Mouse (Mus musculus): Measurements from ENCODE around the gene Otub2. TPM values are rescaled to one million over a fixed set of nuclear protein-coding genes. Genes with fewer than 3 reads are reported as not detected.

Gene Otub2
- polyA plus RNA-seq, 2 experiments = 9.5 to 13.2 TPM

DNA sequence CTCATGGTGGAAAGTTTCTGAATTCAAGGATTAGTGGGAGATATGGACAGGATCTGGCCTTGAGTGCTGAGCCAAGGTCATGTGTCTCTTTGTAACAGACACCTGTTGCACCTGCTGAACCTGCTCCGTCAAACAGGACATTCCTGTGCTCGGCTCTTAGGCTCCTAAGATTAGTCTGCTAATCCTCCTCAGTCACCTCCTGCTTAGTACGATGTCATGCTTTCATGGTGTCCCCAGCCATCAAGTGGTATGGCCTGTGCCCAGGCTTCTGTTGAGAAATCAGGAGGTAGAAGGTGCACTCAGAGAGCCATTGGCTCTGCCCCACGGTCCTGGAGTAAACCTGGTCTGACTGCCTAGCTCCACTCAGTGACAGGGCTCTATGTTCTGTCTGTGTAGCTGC, 17.6 kb upstream of the Otub2 start:
- no peaks in the 10 kb centered on the region for H3K27me3 ChIP-seq (ENCODE audit: control insufficient read depth, insufficient read depth, low read length)
- no peak overlapping the region for H3K4me2 ChIP-seq (replicated peaks; ENCODE audit: low read depth, low read length, severe bottlenecking)
- no peak overlapping the region for H3K27ac ChIP-seq (replicated peaks; ENCODE audit: low read depth, low read length)
- DNase-seq (ENCODE audit: low spot score) = no peak
- H3K9me3 ChIP-seq (ENCODE audit: control insufficient read depth, low read length) = no peaks in the 10 kb centered on the region
- 72% methylated on average over 4 of the region's 4 CpGs for WGBS
- TF ChIP-seq POLR2A (IDR thresholded peaks at IDR 0.05; ENCODE audit: borderline replicate concordance, extremely low read depth, insufficient read depth, insufficient read length) = no peak
- H3K36me3 ChIP-seq (ENCODE audit: control insufficient read depth, insufficient read depth, low read length) = no peaks in the 10 kb centered on the region
- no peak for ATAC-seq (ENCODE audit: low FRiP score, low read depth)
- H3K4me3 ChIP-seq (replicated peaks; ENCODE audit: low read length) = no peak overlapping the region
- no peak overlapping the region for H3K9ac ChIP-seq (ENCODE audit: low read depth, low read length, severe bottlenecking)
- no peaks in the 10 kb centered on the region for H3K4me1 ChIP-seq (ENCODE audit: control insufficient read depth, insufficient read depth, low read length)

GRCm38 (mm10) chr12:103371711-103372110, 16.8 kb upstream of the Otub2 start:
- Histone ChIP-seq H3K9me3 (ENCODE audit: control insufficient read depth, low read length) (no peaks in the 10 kb centered on the region), H3K4me3 (replicated peaks; ENCODE audit: low read length) (no peak overlapping the region), H3K27me3 (ENCODE audit: control insufficient read depth, insufficient read depth, low read length) (no peaks in the 10 kb centered on the region), H3K4me1 (ENCODE audit: control insufficient read depth, insufficient read depth, low read length) (no peaks in the 10 kb centered on the region), H3K9ac (ENCODE audit: low read depth, low read length, severe bottlenecking) (no peak overlapping the region), H3K27ac (replicated peaks; ENCODE audit: low read depth, low read length) (no peak overlapping the region), H3K36me3 (ENCODE audit: control insufficient read depth, insufficient read depth, low read length) (no peaks in the 10 kb centered on the region), H3K4me2 (replicated peaks; ENCODE audit: low read depth, low read length, severe bottlenecking) (no peak overlapping the region)
- WGBS = 33% methylated on average over 6 of the region's 6 CpGs
- ATAC-seq (ENCODE audit: low FRiP score, low read depth) (no peak), DNase-seq (ENCODE audit: low spot score) (no peak)
- TF ChIP-seq POLR2A (IDR thresholded peaks at IDR 0.05; ENCODE audit: borderline replicate concordance, extremely low read depth, insufficient read depth, insufficient read length) = no peak

- Histone ChIP-seq H3K4me3 (replicated peaks; ENCODE audit: low read length) (no peak overlapping the region), H3K9ac (ENCODE audit: low read depth, low read length, severe bottlenecking) (no peak overlapping the region), H3K4me2 (replicated peaks; ENCODE audit: low read depth, low read length, severe bottlenecking) (no peak overlapping the region), H3K36me3 (ENCODE audit: control insufficient read depth, insufficient read depth, low read length) (no peaks in the 10 kb centered on the region), H3K27me3 (ENCODE audit: control insufficient read depth, insufficient read depth, low read length) (no peaks in the 10 kb centered on the region), H3K9me3 (ENCODE audit: control insufficient read depth, low read length) (no peaks in the 10 kb centered on the region), H3K4me1 (ENCODE audit: control insufficient read depth, insufficient read depth, low read length) (no peaks in the 10 kb centered on the region), H3K27ac (replicated peaks; ENCODE audit: low read depth, low read length) (no peak overlapping the region)
- TF ChIP-seq POLR2A (IDR thresholded peaks at IDR 0.05; ENCODE audit: borderline replicate concordance, extremely low read depth, insufficient read depth, insufficient read length) = no peak
- DNase-seq (ENCODE audit: low spot score) = no peak
- WGBS = 72% methylated on average over 8 of the region's 8 CpGs
- ATAC-seq (ENCODE audit: low FRiP score, low read depth) = no peak
Measured at GRCm38 (mm10) chr12:103373530-103374236, 14.8 kb upstream of the Otub2 start.

- WGBS = 64% methylated on average over 5 of the region's 5 CpGs
Measured at GRCm38 (mm10) chr12:103376124-103376523, 12.4 kb upstream of the Otub2 start.

DNA sequence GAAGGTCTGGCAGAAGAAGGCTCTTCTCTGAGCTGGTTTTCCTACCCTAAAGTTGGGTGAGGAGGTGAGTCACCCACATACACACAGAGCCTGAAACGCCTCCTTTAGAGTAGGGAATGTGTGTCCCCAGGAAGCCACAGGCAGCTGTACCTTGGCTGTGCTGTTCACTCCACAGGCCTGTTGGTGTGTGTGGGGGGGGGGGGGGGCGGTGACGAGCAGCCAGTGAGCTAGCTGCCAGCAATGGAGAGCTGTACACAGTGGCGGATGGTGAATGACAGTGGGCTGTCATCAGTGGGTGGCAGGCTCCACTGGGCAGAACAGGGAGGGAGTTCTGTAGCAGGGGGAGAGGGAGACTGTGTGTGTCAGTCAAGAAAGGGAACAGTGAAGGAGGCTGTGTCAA, 11.7 kb upstream of the Otub2 start:
- ATAC-seq (ENCODE audit: low FRiP score, low read depth) = no peak
- H3K4me3 ChIP-seq (replicated peaks; ENCODE audit: low read length) = no peak overlapping the region
- H3K9me3 ChIP-seq (ENCODE audit: control insufficient read depth, low read length) = no peaks in the 10 kb centered on the region
- H3K27me3 ChIP-seq (ENCODE audit: control insufficient read depth, insufficient read depth, low read length) = no peaks in the 10 kb centered on the region
- no peak overlapping the region for H3K4me2 ChIP-seq (replicated peaks; ENCODE audit: low read depth, low read length, severe bottlenecking)
- 72% methylated on average over 3 of the region's 4 CpGs for WGBS
- no peak overlapping the region for H3K9ac ChIP-seq (ENCODE audit: low read depth, low read length, severe bottlenecking)
- no peak for TF ChIP-seq POLR2A (IDR thresholded peaks at IDR 0.05; ENCODE audit: borderline replicate concordance, extremely low read depth, insufficient read depth, insufficient read length)
- H3K27ac ChIP-seq (replicated peaks; ENCODE audit: low read depth, low read length) = no peak overlapping the region
- no peaks in the 10 kb centered on the region for H3K4me1 ChIP-seq (ENCODE audit: control insufficient read depth, insufficient read depth, low read length)
- no peak for DNase-seq (ENCODE audit: low spot score)
- H3K36me3 ChIP-seq (ENCODE audit: control insufficient read depth, insufficient read depth, low read length) = no peaks in the 10 kb centered on the region

More at GRCm38 (mm10) chr12:103376124-103376523, 12.4 kb upstream of the Otub2 start:
- Histone ChIP-seq H3K27ac (replicated peaks; ENCODE audit: low read depth, low read length) (no peak overlapping the region), H3K4me3 (replicated peaks; ENCODE audit: low read length) (no peak overlapping the region), H3K27me3 (ENCODE audit: control insufficient read depth, insufficient read depth, low read length) (no peaks in the 10 kb centered on the region), H3K4me1 (ENCODE audit: control insufficient read depth, insufficient read depth, low read length) (no peaks in the 10 kb centered on the region), H3K9me3 (ENCODE audit: control insufficient read depth, low read length) (no peaks in the 10 kb centered on the region), H3K36me3 (ENCODE audit: control insufficient read depth, insufficient read depth, low read length) (no peaks in the 10 kb centered on the region), H3K9ac (ENCODE audit: low read depth, low read length, severe bottlenecking) (no peak overlapping the region), H3K4me2 (replicated peaks; ENCODE audit: low read depth, low read length, severe bottlenecking) (no peak overlapping the region)
- DNase-seq (ENCODE audit: low spot score) (no peak), ATAC-seq (ENCODE audit: low FRiP score, low read depth) (no peak)
- no peak for TF ChIP-seq POLR2A (IDR thresholded peaks at IDR 0.05; ENCODE audit: borderline replicate concordance, extremely low read depth, insufficient read depth, insufficient read length)
